Mouse (Mus musculus) liver, embryonic 11.5 days (tissue): ENCODE data around the gene C2cd2l. TPM values are rescaled to one million over a fixed set of nuclear protein-coding genes. Genes with fewer than 3 reads are reported as not detected.

Experiments
- ATAC-seq: fragments of 200-750 bp; cut with Nextera tagmentation; replicated peaks from 2 replicates; pipeline ENCODE4 v1.8.0; 2017; ENCODE audit warnings: moderate number of reproducible peaks, mild to moderate bottlenecking, moderate TSS enrichment, moderate library complexity; ENCODE audit not compliant: low FRiP score
- DNase-seq: peaks from one replicate; pipeline ENCODE4 v3.0.0-alpha.2; 2017; ENCODE audit warnings: low spot score
- H3K27ac ChIP-seq: fragments of 300-500 bp; sonication (generic); 2 replicates; pipeline ENCODE4 v1.5.1; 2014; ENCODE audit warnings: mild to moderate bottlenecking, low read depth, low read length, control low read depth
- H3K27me3 ChIP-seq: fragments of 300-500 bp; sonication (generic); replicated peaks from 2 replicates; pipeline ENCODE4 v1.6.1; 2014; ENCODE audit warnings: low read length, mixed read lengths; ENCODE audit not compliant: control insufficient read depth, insufficient read depth
- H3K36me3 ChIP-seq: fragments of 300-500 bp; sonication (generic); 2 replicates; pipeline ENCODE4 v1.6.1; 2014; ENCODE audit warnings: mild to moderate bottlenecking, low read length, moderate library complexity, mixed read lengths; ENCODE audit not compliant: control insufficient read depth, insufficient read depth
- H3K4me1 ChIP-seq: fragments of 300-500 bp; sonication (generic); replicated peaks from 2 replicates; pipeline ENCODE4 v1.6.1; 2014; ENCODE audit warnings: low read length, mixed read lengths; ENCODE audit not compliant: control insufficient read depth, insufficient read depth
- H3K4me2 ChIP-seq: fragments of 300-500 bp; sonication (generic); 2 replicates; pipeline ENCODE4 v1.6.1; 2014; ENCODE audit warnings: mild to moderate bottlenecking, control low read depth, moderate library complexity
- H3K4me3 ChIP-seq: fragments of 300-500 bp; sonication (generic); 2 replicates; pipeline ENCODE4 v1.5.1; 2014; ENCODE audit warnings: low read depth, low read length, control low read depth
- H3K9ac ChIP-seq: fragments of 300-500 bp; sonication (generic); 2 replicates; pipeline ENCODE4 v1.6.1; 2014; ENCODE audit warnings: low read depth, low read length, control low read depth
- H3K9me3 ChIP-seq: fragments of 300-500 bp; sonication (generic); 2 replicates; pipeline ENCODE4 v1.6.1; 2016; ENCODE audit warnings: low read length, inconsistent platforms, mixed read lengths; ENCODE audit not compliant: control insufficient read depth
- WGBS: fragments of 180-500 bp; shearing (Covaris S2); extraction: QIAGEN DNeasy Blood & Tissue Kit; methylation state at CpG from one replicate; pipeline ENCODE4 v1.1.7; 2014; 5-methylcytosine and 5-hydroxymethylcytosine counted together
- polyA plus RNA-seq: library from polyadenylated mRNA; unstranded; fragments of >200 nt; fragmentation: Nextera tagmentation; extraction: Ambion mirVana; gene quantifications from 2 replicates; pipeline ENCODE4 v1.2.1, GENCODE M21; 2014

The C2cd2l gene
- polyA plus RNA-seq, 1 experiment from 2014 or later = 9.3 TPM

DNA sequence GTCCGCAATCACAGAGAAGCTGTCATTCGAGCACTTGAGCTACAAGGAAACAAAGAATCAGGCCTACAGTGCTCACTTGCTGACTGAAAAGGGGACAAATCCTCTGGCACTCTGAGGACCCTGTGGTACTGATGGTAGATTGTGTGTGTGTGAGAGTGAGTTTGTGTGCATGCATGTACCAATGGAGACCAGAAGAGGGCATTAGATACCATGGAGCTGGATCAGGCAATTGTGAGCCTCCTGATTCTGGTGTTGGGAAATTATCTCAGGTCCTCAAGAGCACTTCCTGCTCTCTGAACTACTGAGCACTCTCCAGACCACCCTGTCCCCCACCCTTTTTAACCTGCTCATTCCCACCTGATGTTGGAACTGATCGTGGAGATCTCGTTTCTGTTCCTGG, 28.5 kb upstream of the C2cd2l start:
- peaks cover 45% of the 10 kb centered on the region for H3K36me3 ChIP-seq

DNA sequence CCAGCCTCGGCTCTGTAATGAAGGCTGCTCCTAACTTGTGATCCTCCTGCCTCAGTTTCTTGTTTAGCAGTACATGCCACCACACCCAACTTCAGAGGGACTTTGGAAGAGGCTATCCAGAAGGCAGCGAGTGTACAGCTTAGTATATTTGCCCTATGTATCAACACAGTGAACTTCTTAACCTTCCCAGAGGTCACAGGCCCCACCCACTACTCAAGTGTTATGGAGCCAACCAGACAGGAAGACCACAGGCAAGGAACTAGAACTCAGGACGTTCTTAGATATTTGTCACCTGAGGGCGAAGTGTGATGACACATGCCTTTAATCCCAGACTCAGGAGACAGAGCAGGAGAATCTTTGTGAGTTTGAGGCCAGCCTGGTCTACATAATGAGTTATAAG, 27.5 kb upstream of the C2cd2l start:
- 87% methylated on average over 4 of the region's 4 CpGs for WGBS
- H3K36me3 ChIP-seq = peaks cover 40% of the 10 kb centered on the region
- no peaks in the 10 kb centered on the region for H3K9me3 ChIP-seq
- H3K9ac ChIP-seq = no peak overlapping the region
- no peak overlapping the region for H3K4me2 ChIP-seq
- DNase-seq = no peak
- H3K4me1 ChIP-seq = peaks cover 10% of the 10 kb centered on the region
- H3K27me3 ChIP-seq = no peaks in the 10 kb centered on the region
- no peak overlapping the region for H3K4me3 ChIP-seq
- ATAC-seq = no peak
- no peak overlapping the region for H3K27ac ChIP-seq

More for the DNA sequence above, 28.5 kb upstream of the C2cd2l start:
- ATAC-seq (no peak), DNase-seq (no peak)
- Histone ChIP-seq H3K27ac (no peak overlapping the region), H3K4me1 (0 out of 2 replicates have a peak, but pooled peaks cover 3% of the 10 kb centered on the region), H3K9ac (no peak overlapping the region), H3K9me3 (no peaks in the 10 kb centered on the region), H3K27me3 (no peaks in the 10 kb centered on the region), H3K4me3 (no peak overlapping the region), H3K4me2 (no peak overlapping the region)
- whole genome bisulfite sequencing = 94% methylated on average over 4 of the region's 4 CpGs

DNA sequence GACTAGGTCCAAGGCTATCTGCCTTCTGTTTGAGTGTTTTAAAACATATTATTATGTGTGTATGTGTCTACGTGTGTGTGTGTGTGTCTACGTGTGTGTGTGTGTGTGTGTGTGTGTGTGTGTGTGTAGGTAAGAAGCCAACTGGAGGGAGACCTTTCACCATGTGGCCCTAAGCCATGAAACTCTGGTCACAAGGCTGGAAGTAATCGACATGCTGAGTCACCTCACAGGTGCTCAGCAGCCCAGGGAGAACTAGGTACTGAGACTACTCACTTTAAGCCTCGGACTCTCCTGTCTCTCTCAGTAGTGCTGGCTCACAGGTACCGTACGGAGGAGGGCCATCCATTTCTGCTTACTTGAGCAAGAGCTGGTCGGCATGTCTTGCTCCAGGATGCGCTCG, 27.1 kb upstream of the C2cd2l start:
- H3K4me1 ChIP-seq = peaks cover 12% of the 10 kb centered on the region
- no peak overlapping the region for H3K4me3 ChIP-seq
- WGBS = 91% methylated on average over 9 of the region's 9 CpGs
- ATAC-seq (no peak), DNase-seq (no peak)
- H3K4me2 ChIP-seq = no peak overlapping the region
- no peak overlapping the region for H3K27ac ChIP-seq
- H3K36me3 ChIP-seq = peaks cover 38% of the 10 kb centered on the region
- H3K9ac ChIP-seq = no peak overlapping the region
- H3K9me3 ChIP-seq = no peaks in the 10 kb centered on the region
- no peaks in the 10 kb centered on the region for H3K27me3 ChIP-seq

DNA sequence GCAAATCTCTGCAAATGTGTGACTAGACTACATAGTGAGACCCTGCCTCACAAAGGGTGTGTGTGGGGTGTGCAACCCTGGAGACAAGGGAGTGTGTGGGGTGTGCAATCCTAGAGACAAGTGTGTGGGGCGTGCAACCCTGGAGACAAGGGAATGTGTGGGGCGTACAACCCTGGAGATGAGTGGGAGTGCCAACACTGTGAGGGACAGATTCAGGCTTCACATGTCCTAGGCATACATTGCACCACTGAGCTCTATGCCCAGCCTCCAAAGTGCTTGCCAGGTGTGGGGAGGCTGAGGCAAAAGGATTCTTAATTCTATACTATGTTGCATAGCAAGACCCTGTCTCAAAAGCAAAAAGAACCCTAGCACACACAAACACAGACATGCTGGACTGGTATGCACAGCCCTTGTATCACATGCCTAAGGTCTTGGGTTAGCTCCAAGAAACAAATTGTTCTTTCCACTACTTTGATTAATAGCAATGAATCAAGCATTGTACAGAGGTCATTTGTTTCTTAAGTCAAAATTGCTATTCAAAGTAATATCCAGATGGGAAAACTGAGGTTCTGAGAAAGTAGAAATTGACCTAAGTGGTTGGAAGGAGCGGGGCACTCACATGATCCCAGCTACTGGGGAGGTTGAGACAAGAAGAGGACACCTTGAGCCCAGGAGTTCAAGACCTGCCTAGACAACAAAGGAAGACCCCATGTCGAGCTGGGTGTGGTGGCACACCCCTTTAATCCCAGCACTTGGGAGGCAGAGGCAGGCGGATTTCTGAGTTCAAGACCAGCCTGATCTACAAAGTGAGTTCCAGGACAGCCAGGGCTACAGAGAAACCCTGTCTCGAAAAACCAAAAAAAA, 25.7 kb upstream of the C2cd2l start:
- Histone ChIP-seq H3K36me3 (peaks cover 33% of the 10 kb centered on the region), H3K9ac (no peak overlapping the region), H3K4me2 (no peak overlapping the region), H3K27ac (peak overlapping the region; percentile 34; the same call in 1 of the 2 replicates), H3K9me3 (no peaks in the 10 kb centered on the region), H3K4me3 (no peak overlapping the region), H3K4me1 (peaks cover 12% of the 10 kb centered on the region), H3K27me3 (no peaks in the 10 kb centered on the region)
- no peak for DNase-seq
- ATAC-seq = no peak
- WGBS = 85% methylated on average over 6 of the region's 6 CpGs

DNA sequence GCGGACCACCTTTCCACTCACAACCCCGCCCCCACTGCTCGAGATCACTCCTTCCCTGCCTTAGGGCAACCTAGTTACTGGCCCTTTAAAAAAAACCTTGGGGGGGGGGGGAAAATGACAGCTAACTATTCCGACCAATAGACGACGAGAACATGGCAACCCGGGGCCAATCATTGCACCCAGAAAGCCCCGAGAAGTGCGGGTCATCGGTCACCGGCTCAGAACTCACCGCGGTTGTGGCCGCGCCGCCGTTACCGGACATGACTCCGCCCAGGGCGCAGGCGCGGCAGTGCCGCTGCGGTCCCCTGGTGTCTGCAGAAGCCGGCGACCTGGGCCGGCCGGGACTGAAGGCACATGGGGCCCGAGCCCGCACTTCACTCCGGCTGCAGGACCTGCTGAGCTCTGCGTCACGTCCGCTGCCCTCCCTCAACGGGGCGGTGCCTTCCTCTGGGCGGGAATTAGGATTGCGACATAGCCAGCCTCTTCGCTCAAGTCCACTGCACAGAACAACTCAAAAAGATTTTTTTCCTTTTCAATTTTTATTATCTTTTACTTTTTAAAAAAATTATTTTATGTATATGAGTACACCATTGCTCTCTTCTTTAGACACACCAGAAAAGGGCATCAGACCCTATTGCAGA, 23.8 kb upstream of the C2cd2l start, which contains the start of gene Hmbs:
TSS of gene Hmbs (minus strand) at position 448 of the 641 bp plus-strand sequence.
- H3K4me1 ChIP-seq = peaks cover 15% of the 10 kb centered on the region
- WGBS = under 1% methylated on average over 39 of the region's 39 CpGs
- DNase-seq (peak; percentile 97), ATAC-seq (peak; percentile 84)
- H3K9me3 ChIP-seq = no peaks in the 10 kb centered on the region
- H3K9ac ChIP-seq = peak within 1 kb of the TSS; percentile 89
- H3K4me3 ChIP-seq = peak within 1 kb of the TSS; percentile 96
- peaks cover 37% of the 10 kb centered on the region for H3K36me3 ChIP-seq
- H3K27ac ChIP-seq = peak within 1 kb of the TSS; percentile 100
- no peaks in the 10 kb centered on the region for H3K27me3 ChIP-seq
- H3K4me2 ChIP-seq = peak within 1 kb of the TSS; percentile 91

DNA sequence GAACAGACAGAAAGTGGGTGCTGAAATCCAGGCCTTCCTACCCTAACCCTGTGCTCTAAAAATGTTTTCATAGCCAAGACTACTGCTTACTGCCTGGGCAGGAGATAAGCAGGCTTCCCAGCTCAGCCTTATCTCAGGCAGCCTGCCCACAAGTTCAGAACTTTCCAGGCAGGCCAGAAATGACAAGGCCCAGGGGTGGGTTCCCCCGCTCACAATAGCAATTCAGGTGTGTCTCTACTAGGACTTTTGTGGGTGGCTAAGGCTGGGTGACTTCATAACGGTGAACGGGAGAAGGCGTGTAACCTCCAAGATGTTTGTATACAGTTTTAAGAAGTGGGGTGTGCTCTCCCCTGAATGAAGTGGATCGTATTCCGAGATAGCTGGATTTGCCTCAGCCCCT, 23.2 kb upstream of the C2cd2l start:
- WGBS = 3% methylated on average over 6 of the region's 6 CpGs
- Histone ChIP-seq H3K4me3 (peak overlapping the region; percentile 96), H3K4me1 (peaks cover 15% of the 10 kb centered on the region), H3K9ac (peak overlapping the region; percentile 89), H3K27me3 (no peaks in the 10 kb centered on the region), H3K27ac (peak overlapping the region; percentile 100), H3K36me3 (peaks cover 35% of the 10 kb centered on the region), H3K4me2 (peak overlapping the region; percentile 91), H3K9me3 (no peaks in the 10 kb centered on the region)
- DNase-seq (peak; percentile 77), ATAC-seq (peak; percentile 82)

DNA sequence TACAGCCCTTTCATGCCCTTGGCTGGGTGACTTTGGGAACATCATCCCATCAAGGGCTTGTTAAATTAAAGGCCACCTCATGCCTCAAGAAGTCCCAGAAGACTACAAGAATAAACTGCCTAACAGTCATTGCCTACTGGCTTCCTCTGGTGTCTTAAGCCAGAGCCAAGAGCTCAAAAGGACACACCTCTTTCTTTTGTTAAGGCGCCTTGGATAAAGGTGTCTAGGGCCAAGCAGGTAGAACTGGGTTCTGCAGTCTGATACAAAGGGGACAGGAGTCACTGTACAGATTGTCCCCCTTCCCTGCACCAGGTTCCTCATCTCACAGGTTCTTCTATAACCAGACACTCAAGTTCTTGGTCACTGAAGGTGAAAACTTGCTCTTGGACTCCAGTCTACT, 22.5 kb upstream of the C2cd2l start:
- no peak for DNase-seq
- H3K9me3 ChIP-seq = no peaks in the 10 kb centered on the region
- peak overlapping the region; percentile 100 for H3K27ac ChIP-seq
- peak overlapping the region; percentile 89 for H3K9ac ChIP-seq
- H3K36me3 ChIP-seq = peaks cover 31% of the 10 kb centered on the region
- H3K4me3 ChIP-seq = peak overlapping the region; percentile 96
- no peaks in the 10 kb centered on the region for H3K27me3 ChIP-seq
- 86% methylated on average over 1 of the region's 1 CpGs for WGBS
- peaks cover 17% of the 10 kb centered on the region for H3K4me1 ChIP-seq
- peak overlapping the region; percentile 91 for H3K4me2 ChIP-seq
- no peak for ATAC-seq

DNA sequence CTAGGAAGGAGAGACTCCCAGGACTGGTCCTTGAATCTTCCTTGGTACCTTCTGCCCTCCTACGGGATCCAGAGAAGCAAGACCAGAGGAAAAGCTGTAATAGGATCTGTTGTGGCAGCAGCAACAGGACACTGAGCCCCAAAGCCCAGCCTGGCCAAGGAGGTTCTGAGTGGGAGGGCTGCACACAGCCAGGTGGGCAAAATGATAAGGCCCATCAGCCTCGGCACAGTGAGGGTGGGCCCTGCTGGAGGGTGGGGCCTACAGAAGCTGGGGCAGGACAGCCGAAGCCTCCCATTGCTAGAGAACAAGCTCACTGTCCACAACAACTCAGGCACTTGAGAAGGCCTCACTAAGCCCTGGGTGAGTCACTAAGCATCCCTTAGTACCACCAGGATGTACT, 22.1 kb upstream of the C2cd2l start:
- 36% methylated on average over 3 of the region's 3 CpGs for WGBS
- Histone ChIP-seq H3K9ac (peak overlapping the region; percentile 89), H3K4me2 (peak overlapping the region; percentile 91)

More for the DNA sequence above, 22.1 kb upstream of the C2cd2l start:
- peak; percentile 70 for DNase-seq
- ATAC-seq = peak; percentile 83
- Histone ChIP-seq H3K27ac (peak overlapping the region; percentile 100), H3K4me3 (peak overlapping the region; percentile 96), H3K4me1 (peaks cover 21% of the 10 kb centered on the region), H3K36me3 (peaks cover 32% of the 10 kb centered on the region), H3K27me3 (no peaks in the 10 kb centered on the region), H3K9me3 (no peaks in the 10 kb centered on the region)
